Mouse (Mus musculus): ENCODE data around the gene Thsd4. TPM values are rescaled to one million over a fixed set of nuclear protein-coding genes. Genes with fewer than 3 reads are reported as not detected.

The Thsd4 gene
- polyA plus RNA-seq, 1 experiment from 2014 or later = 12.3 TPM

GRCm38 (mm10) chr9:60071620-60072263 is 450.1 kb downstream of the Thsd4 start:
- ATAC-seq (ENCODE audit: insufficient number of reproducible peaks, insufficient read depth, low FRiP score, low TSS enrichment) = no peak
- no peak overlapping the region for H3K27ac ChIP-seq
- H3K27me3 ChIP-seq = no peaks in the 10 kb centered on the region
- H3K9ac ChIP-seq = no peak overlapping the region
- peaks cover 2% of the 10 kb centered on the region; the same call in 1 of the 2 replicates for H3K4me1 ChIP-seq
- H3K36me3 ChIP-seq = no peaks in the 10 kb centered on the region
- H3K9me3 ChIP-seq = no peaks in the 10 kb centered on the region
- WGBS = 46% methylated on average over 5 of the region's 5 CpGs
- H3K4me3 ChIP-seq = no peak overlapping the region
- no peak overlapping the region for H3K4me2 ChIP-seq (replicated peaks)

GRCm38 (mm10) chr9:60067241-60067640 is 454.6 kb downstream of the Thsd4 start:
- H3K4me3 ChIP-seq = no peak overlapping the region
- WGBS = 83% methylated on average over 8 of the region's 8 CpGs
- no peak overlapping the region for H3K27ac ChIP-seq
- H3K27me3 ChIP-seq = no peaks in the 10 kb centered on the region
- ATAC-seq (ENCODE audit: insufficient number of reproducible peaks, insufficient read depth, low FRiP score, low TSS enrichment) = no peak
- no peaks in the 10 kb centered on the region for H3K36me3 ChIP-seq
- peaks cover 10% of the 10 kb centered on the region; the same call in 1 of the 2 replicates for H3K4me1 ChIP-seq
- no peak overlapping the region for H3K4me2 ChIP-seq (replicated peaks)
- no peak overlapping the region for H3K9ac ChIP-seq
- no peaks in the 10 kb centered on the region for H3K9me3 ChIP-seq

- no peak overlapping the region for H3K9ac ChIP-seq
- H3K36me3 ChIP-seq = no peaks in the 10 kb centered on the region
- H3K9me3 ChIP-seq = no peaks in the 10 kb centered on the region
- 83% methylated on average over 4 of the region's 4 CpGs for WGBS
- no peaks in the 10 kb centered on the region for H3K27me3 ChIP-seq
- H3K27ac ChIP-seq = no peak overlapping the region
- ATAC-seq (ENCODE audit: insufficient number of reproducible peaks, insufficient read depth, low FRiP score, low TSS enrichment) = no peak
- H3K4me3 ChIP-seq = no peak overlapping the region
- no peak overlapping the region for H3K4me2 ChIP-seq (replicated peaks)
- H3K4me1 ChIP-seq = peaks cover 7% of the 10 kb centered on the region; the same call in 1 of the 2 replicates
Measured at GRCm38 (mm10) chr9:60065184-60065583, 456.7 kb downstream of the Thsd4 start.

DNA sequence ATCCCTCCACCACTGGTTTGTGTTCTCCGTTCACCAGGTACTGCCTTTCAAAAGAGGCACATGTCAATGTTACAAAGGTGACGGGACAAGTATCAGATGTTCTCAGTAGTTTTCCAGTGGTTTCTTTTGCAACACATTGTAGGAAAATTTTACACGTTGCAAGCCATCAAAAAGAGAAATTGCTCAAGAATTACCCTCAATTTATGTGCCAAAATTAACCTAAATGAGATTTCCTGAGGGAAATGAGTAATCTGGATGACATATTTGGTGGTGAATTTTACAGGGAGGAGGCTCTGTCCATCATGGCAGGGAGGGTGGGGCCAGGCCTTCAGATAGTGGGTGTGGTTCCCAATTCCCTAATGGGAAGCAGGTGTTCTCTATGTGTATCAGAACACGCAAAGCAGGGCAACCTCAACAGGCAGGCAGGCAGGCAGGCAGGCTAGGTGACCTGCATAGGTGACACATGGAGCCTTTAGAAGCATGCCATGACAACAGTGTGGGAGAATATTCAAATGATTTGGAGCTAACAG is 458.6 kb downstream of the Thsd4 start:
- 38% methylated on average over 4 of the region's 4 CpGs for whole genome bisulfite sequencing
- no peak overlapping the region for H3K4me3 ChIP-seq
- ATAC-seq (ENCODE audit: insufficient number of reproducible peaks, insufficient read depth, low FRiP score, low TSS enrichment) = no peak

GRCm38 (mm10) chr9:60056131-60056530 is 465.7 kb downstream of the Thsd4 start:
- H3K27ac ChIP-seq = no peak overlapping the region
- H3K4me2 ChIP-seq (replicated peaks) = no peak overlapping the region
- no peaks in the 10 kb centered on the region for H3K4me1 ChIP-seq
- no peak overlapping the region for H3K9ac ChIP-seq
- no peaks in the 10 kb centered on the region for H3K36me3 ChIP-seq
- 84% methylated on average over 5 of the region's 5 CpGs for WGBS
- no peak for ATAC-seq (ENCODE audit: insufficient number of reproducible peaks, insufficient read depth, low FRiP score, low TSS enrichment)
- no peak overlapping the region for H3K4me3 ChIP-seq
- 0 out of 2 replicates have a peak, but pooled peaks cover 2% of the 10 kb centered on the region for H3K9me3 ChIP-seq
- no peaks in the 10 kb centered on the region for H3K27me3 ChIP-seq

More for the DNA sequence above, 458.6 kb downstream of the Thsd4 start:
- no peaks in the 10 kb centered on the region for H3K9me3 ChIP-seq
- H3K4me1 ChIP-seq = peaks cover 7% of the 10 kb centered on the region; the same call in 1 of the 2 replicates
- H3K9ac ChIP-seq = no peak overlapping the region
- no peaks in the 10 kb centered on the region for H3K36me3 ChIP-seq
- no peaks in the 10 kb centered on the region for H3K27me3 ChIP-seq
- no peak overlapping the region for H3K27ac ChIP-seq
- H3K4me2 ChIP-seq (replicated peaks) = no peak overlapping the region

GRCm38 (mm10) chr9:60054951-60055350 is 466.9 kb downstream of the Thsd4 start:
- Histone ChIP-seq H3K27me3 (no peaks in the 10 kb centered on the region), H3K4me3 (no peak overlapping the region), H3K9ac (no peak overlapping the region), H3K36me3 (no peaks in the 10 kb centered on the region), H3K27ac (no peak overlapping the region), H3K9me3 (0 out of 2 replicates have a peak, but pooled peaks cover 2% of the 10 kb centered on the region), H3K4me2 (replicated peaks) (no peak overlapping the region), H3K4me1 (no peaks in the 10 kb centered on the region)
- 66% methylated on average over 5 of the region's 5 CpGs for WGBS
- ATAC-seq (ENCODE audit: insufficient number of reproducible peaks, insufficient read depth, low FRiP score, low TSS enrichment) = no peak

DNA sequence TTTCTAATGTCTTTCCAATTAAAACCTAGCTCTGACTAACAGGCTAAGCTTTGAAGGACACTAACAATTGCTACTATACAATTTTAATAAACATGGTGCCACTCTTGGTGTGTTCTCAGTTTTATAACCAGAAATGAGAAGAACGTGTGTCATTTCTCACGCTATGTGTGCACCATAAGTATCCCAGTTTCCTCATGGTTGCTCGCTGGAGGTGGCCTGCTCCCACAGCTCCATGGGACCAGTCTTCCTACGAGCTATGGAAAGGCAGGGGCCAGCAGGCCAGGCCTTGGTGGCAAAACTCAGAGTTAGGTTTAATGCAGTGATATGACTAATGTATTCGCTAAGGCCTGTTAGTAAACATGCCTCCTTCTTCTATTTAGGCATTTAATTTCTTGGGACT is 468.7 kb downstream of the Thsd4 start:
- H3K4me2 ChIP-seq (replicated peaks) = no peak overlapping the region
- no peak overlapping the region for H3K9ac ChIP-seq
- no peaks in the 10 kb centered on the region for H3K27me3 ChIP-seq
- H3K9me3 ChIP-seq = 0 out of 2 replicates have a peak, but pooled peaks cover 2% of the 10 kb centered on the region
- no peak for ATAC-seq (ENCODE audit: insufficient number of reproducible peaks, insufficient read depth, low FRiP score, low TSS enrichment)
- H3K4me1 ChIP-seq = no peaks in the 10 kb centered on the region
- WGBS = 90% methylated on average over 5 of the region's 5 CpGs
- H3K4me3 ChIP-seq = no peak overlapping the region
- H3K36me3 ChIP-seq = no peaks in the 10 kb centered on the region
- no peak overlapping the region for H3K27ac ChIP-seq

DNA sequence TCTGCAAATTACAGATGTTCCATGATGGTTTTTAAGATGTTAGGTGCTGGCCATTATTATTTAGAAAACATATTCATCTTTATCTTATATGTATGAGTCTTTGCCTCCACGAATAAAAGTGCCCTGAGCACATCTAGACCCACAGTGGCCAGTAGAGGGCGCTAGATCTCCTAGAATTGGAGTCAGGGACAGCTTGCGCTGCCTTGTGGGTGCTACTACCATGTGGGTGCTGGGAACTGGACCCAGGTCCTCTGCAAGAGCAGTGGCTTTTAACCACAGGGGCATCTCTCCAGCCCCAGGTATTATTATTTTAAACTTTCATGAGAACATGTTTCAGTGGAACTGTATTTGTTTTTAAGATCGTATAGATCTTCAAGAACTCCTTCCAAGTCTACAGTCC is 469.4 kb downstream of the Thsd4 start:
- Histone ChIP-seq H3K4me2 (replicated peaks) (no peak overlapping the region), H3K9me3 (0 out of 2 replicates have a peak, but pooled peaks cover 2% of the 10 kb centered on the region), H3K36me3 (no peaks in the 10 kb centered on the region), H3K27me3 (no peaks in the 10 kb centered on the region), H3K9ac (no peak overlapping the region), H3K27ac (no peak overlapping the region), H3K4me1 (no peaks in the 10 kb centered on the region), H3K4me3 (no peak overlapping the region)
- WGBS = 72% methylated on average over 4 of the region's 4 CpGs
- ATAC-seq (ENCODE audit: insufficient number of reproducible peaks, insufficient read depth, low FRiP score, low TSS enrichment) = no peak

DNA sequence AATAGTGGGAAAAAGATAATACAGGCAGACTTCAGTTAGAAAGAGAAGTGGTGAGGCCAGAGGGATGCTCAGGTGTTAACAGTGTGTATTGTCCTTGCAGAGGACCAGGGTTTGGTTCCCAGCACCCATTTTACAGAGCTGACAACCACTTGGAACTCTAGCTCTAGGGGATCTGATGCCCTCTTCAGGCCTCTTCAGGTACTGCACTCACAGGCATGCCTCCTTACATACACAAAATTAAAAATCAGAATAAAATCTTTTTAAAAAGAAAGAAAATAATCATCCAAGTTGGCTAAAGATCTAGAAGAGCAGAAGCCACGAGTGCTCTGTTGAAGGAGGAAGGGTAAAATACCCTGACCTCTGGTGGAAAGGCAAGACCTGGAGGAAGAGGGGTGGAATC is 478.7 kb downstream of the Thsd4 start:
- Histone ChIP-seq H3K4me2 (replicated peaks) (no peak overlapping the region), H3K27me3 (no peaks in the 10 kb centered on the region), H3K27ac (no peak overlapping the region), H3K36me3 (no peaks in the 10 kb centered on the region), H3K4me3 (no peak overlapping the region), H3K9ac (no peak overlapping the region), H3K4me1 (no peaks in the 10 kb centered on the region), H3K9me3 (0 out of 2 replicates have a peak, but pooled peaks cover 4% of the 10 kb centered on the region)
- no peak for ATAC-seq (ENCODE audit: insufficient number of reproducible peaks, insufficient read depth, low FRiP score, low TSS enrichment)
- 74% methylated on average over 1 of the region's 1 CpGs for WGBS

- H3K27ac ChIP-seq = no peak overlapping the region
- 93% methylated on average over 4 of the region's 4 CpGs for WGBS
- H3K9me3 ChIP-seq = no peaks in the 10 kb centered on the region
- H3K9ac ChIP-seq = no peak overlapping the region
- no peaks in the 10 kb centered on the region for H3K4me1 ChIP-seq
- no peak overlapping the region for H3K4me3 ChIP-seq
- H3K27me3 ChIP-seq = no peaks in the 10 kb centered on the region
- H3K36me3 ChIP-seq = no peaks in the 10 kb centered on the region
- no peak for ATAC-seq (ENCODE audit: insufficient number of reproducible peaks, insufficient read depth, low FRiP score, low TSS enrichment)
- no peak overlapping the region for H3K4me2 ChIP-seq (replicated peaks)
Measured at GRCm38 (mm10) chr9:60034883-60035282, 487.0 kb downstream of the Thsd4 start.

DNA sequence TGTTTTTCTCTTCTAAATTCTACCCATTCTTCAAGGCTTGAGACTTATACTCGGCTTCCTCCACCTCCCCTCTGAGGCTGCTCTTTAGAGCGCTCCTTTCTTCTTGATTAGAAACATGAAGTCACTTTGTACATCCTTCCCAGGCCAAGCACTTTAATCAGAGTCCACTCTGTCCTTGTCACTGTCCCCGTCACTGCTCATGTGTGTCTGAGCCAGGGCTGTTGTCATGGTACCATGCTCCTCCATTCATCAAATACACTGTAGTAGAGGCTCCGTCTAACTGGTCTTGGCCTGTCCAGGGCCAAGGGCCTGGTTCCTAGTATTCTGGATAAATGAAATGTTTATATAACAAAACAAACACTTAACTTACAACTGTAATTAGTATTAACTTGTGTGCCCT is 494.6 kb downstream of the Thsd4 start:
- WGBS = 83% methylated on average over 4 of the region's 4 CpGs
- no peaks in the 10 kb centered on the region for H3K27me3 ChIP-seq
- H3K36me3 ChIP-seq = no peaks in the 10 kb centered on the region
- no peak overlapping the region for H3K4me2 ChIP-seq (replicated peaks)
- no peak overlapping the region for H3K4me3 ChIP-seq
- ATAC-seq (ENCODE audit: insufficient number of reproducible peaks, insufficient read depth, low FRiP score, low TSS enrichment) = no peak
- no peak overlapping the region for H3K9ac ChIP-seq
- H3K9me3 ChIP-seq = no peaks in the 10 kb centered on the region
- peaks cover 21% of the 10 kb centered on the region for H3K4me1 ChIP-seq
- no peak overlapping the region for H3K27ac ChIP-seq

GRCm38 (mm10) chr9:60026795-60027194 is 495.1 kb downstream of the Thsd4 start:
- no peak overlapping the region for H3K4me2 ChIP-seq (replicated peaks)
- H3K4me1 ChIP-seq = peaks cover 26% of the 10 kb centered on the region
- ATAC-seq (ENCODE audit: insufficient number of reproducible peaks, insufficient read depth, low FRiP score, low TSS enrichment) = no peak
- no peaks in the 10 kb centered on the region for H3K9me3 ChIP-seq
- H3K4me3 ChIP-seq = no peak overlapping the region
- no peak overlapping the region for H3K27ac ChIP-seq
- H3K9ac ChIP-seq = no peak overlapping the region
- WGBS = 81% methylated on average over 2 of the region's 2 CpGs
- H3K27me3 ChIP-seq = no peaks in the 10 kb centered on the region
- no peaks in the 10 kb centered on the region for H3K36me3 ChIP-seq
